Mouse (Mus musculus) left cerebral cortex, adult 8-10 months (tissue): ENCODE measurements around the gene Zfp30. TPM values are rescaled to one million over a fixed set of nuclear protein-coding genes. Genes with fewer than 3 reads are reported as not detected.

Experiments used
- DNase-seq, 2 experiments: peaks; one replicate each; pipeline ENCODE4 v3.0.0; 2022; ENCODE audit warnings: low spot score in 2 of 2
- microRNA-seq, 2 experiments: library from miRNA; unstranded; fragments of <30 nt; microRNA quantifications; one replicate each; pipeline ENCODE4 v1.2.0; 2022
- total RNA-seq, 4 experiments: library from RNA; stranded (reverse); gene quantifications; 2 replicates each; pipeline ENCODE4 v1.2.4; 2022

The Zfp30 gene
- total RNA-seq, 4 experiments from 2014 or later, result 10.2 to 11.5 (median 11.0) TPM

DNA sequence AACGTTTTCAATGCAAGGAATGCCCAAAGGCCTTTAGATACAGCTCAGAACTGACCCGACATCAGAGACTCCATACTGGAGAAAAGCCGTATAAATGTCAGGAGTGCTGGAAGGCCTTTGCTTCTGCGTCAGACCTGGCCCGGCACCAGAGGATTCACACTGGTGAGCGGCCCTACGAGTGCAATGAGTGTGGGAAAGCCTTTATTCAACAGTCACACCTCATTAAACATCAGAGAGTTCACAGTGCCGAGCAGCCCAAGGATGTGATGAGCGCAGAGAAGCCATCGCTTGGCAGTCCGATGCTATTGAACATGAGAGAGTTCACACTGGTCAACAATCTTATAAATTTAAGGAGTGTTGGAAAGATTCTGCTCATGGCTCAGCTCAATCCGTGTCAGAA, 46.0 kb downstream of the Zfp30 start:
- no peak for DNase-seq

DNA sequence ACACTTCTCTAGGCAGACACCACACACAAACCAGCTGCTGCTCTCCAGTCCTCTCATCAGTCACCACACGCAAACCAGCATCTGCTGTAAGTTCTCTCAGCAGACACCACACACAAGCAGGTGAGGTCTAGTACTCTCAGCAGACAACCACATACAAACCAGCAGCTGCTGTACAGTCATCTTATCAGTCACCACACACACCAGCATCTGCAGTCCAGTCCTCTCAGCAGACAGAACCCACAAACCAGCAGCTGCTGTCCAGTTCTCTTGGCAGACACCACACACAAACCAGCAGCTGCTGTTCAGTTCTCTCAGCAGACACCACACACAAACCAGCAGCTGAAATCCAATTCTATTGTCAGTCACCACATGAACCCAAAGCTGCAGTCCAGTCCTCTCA, 53.0 kb downstream of the Zfp30 start:
- DNase-seq, result no peak

DNA sequence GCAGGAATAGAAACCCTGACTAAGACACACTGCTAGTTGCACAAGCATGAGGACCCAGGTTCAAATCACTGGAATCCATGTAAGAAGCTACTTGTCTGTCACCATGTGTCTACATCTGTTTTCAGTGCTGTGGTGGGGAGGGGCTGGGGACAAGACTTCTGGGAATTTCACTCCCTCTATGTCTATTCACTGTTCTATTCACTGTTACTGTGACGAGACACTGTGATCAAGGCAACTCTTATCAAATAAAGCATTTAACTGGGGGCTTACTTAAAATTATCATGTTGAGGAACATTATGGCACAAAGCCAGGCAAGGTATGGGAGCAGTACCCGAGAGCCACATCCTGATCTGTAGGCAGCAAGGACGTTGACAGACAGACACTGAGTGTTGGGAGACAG, 55.5 kb downstream of the Zfp30 start:
- no peak for DNase-seq

DNA sequence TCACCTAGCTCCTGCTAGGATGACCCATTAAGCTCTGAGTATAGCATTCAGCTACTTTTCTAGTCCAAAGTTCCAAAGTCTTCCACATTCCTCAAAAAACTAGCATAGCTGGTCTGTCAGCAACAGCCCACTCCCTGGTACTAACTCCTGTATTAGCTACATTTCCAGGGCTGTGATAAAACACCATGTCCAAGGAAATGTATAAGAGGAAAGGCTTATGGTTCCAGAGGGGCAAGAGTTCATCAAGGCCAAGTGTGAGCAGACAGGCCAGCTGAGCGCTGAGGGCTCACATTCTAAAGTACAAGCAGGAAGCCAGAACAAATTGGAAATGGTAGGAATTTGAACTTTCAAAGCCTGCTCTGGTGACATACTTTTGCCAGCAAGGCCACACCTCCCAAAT, 58.3 kb downstream of the Zfp30 start:
- DNase-seq, result no peak

Small RNA genes within 50 kb of the gene (microRNA-seq; reads per million reads assigned to microRNA genes)
- 1.8 to 1.9 reads per million in 2 experiments for gene Mir1964

Other genes starting within 250 kb of the Zfp30 start
- under 1 TPM in 1 of 4 experiments, not detected in 3; 0.16 TPM for gene Catsperg2, start 57.0 kb upstream of the Zfp30 start, total RNA-seq
- gene Zfp84, start 15.4 kb upstream of the Zfp30 start, total RNA-seq, result 10 to 100 TPM; 16.7 to 18.4 (median 17.4) TPM
- 10 to 100 TPM; 20.5 to 23.8 (median 21.1) TPM for gene Zfp790, start 32.1 kb downstream of the Zfp30 start, total RNA-seq
- gene Zfp940, start 69.7 kb downstream of the Zfp30 start, total RNA-seq, result 10 to 100 TPM; 14.3 to 21.6 (median 18.6) TPM
- 10 to 100 TPM; 13.7 to 16.2 (median 14.9) TPM for gene Zfp420, start 76.0 kb downstream of the Zfp30 start, total RNA-seq
- 10 to 100 TPM; 17.5 to 22.5 (median 18.0) TPM for gene Zfp27, start 122.6 kb downstream of the Zfp30 start, total RNA-seq
- 1 to 10 TPM; 8.0 to 9.5 (median 8.8) TPM for gene Zfp383, start 124.2 kb downstream of the Zfp30 start, total RNA-seq
- 10 to 100 TPM; 16.6 to 17.9 (median 17.6) TPM for gene Zfp74, start 170.1 kb downstream of the Zfp30 start, total RNA-seq
- 1 to 10 TPM; 4.0 to 6.8 (median 4.9) TPM for gene Zfp568, start 200.0 kb downstream of the Zfp30 start, total RNA-seq